Mouse (Mus musculus): ENCODE measurements around the gene Pdzk1. TPM values are rescaled to one million over a fixed set of nuclear protein-coding genes. Genes with fewer than 3 reads are reported as not detected.

Pdzk1 gene
- polyA plus RNA-seq, 1 experiment from 2014 or later: 45.2 TPM

GRCm38 (mm10) chr3:96847661-96848060 is 18.6 kb downstream of the Pdzk1 start:
- no peak overlapping the region for H3K9ac ChIP-seq (ENCODE audit: low read depth, low read length)
- H3K4me1 ChIP-seq (ENCODE audit: control insufficient read depth, insufficient read depth, low read length): peaks cover 6% of the 10 kb centered on the region
- H3K27me3 ChIP-seq (replicated peaks; ENCODE audit: control insufficient read depth, insufficient read depth, low read length): no peaks in the 10 kb centered on the region
- no peak overlapping the region for H3K4me3 ChIP-seq (ENCODE audit: low read length)
- no peak for ATAC-seq
- no peaks in the 10 kb centered on the region for H3K9me3 ChIP-seq (ENCODE audit: control insufficient read depth, low read length)
- H3K27ac ChIP-seq (ENCODE audit: low read length): no peak overlapping the region
- 21% methylated on average over 6 of the region's 6 CpGs for WGBS
- no peaks in the 10 kb centered on the region for H3K36me3 ChIP-seq (ENCODE audit: control insufficient read depth, insufficient read depth, low read length)
- no peak overlapping the region for H3K4me2 ChIP-seq (ENCODE audit: low read depth, low read length)

- H3K36me3 ChIP-seq (ENCODE audit: control insufficient read depth, insufficient read depth, low read length): no peaks in the 10 kb centered on the region
- no peak overlapping the region for H3K4me3 ChIP-seq (ENCODE audit: low read length)
- H3K9ac ChIP-seq (ENCODE audit: low read depth, low read length): no peak overlapping the region
- H3K9me3 ChIP-seq (ENCODE audit: control insufficient read depth, low read length): no peaks in the 10 kb centered on the region
- H3K27me3 ChIP-seq (replicated peaks; ENCODE audit: control insufficient read depth, insufficient read depth, low read length): no peaks in the 10 kb centered on the region
- H3K27ac ChIP-seq (ENCODE audit: low read length): no peak overlapping the region
- peaks cover 6% of the 10 kb centered on the region for H3K4me1 ChIP-seq (ENCODE audit: control insufficient read depth, insufficient read depth, low read length)
- WGBS: 82% methylated on average over 7 of the region's 8 CpGs
- no peak for ATAC-seq
- no peak overlapping the region for H3K4me2 ChIP-seq (ENCODE audit: low read depth, low read length)
These were observed 19.4 kb downstream of the Pdzk1 start for GRCm38 (mm10) chr3:96848470-96848869.

- Histone ChIP-seq H3K4me3 (ENCODE audit: low read length) (no peak overlapping the region), H3K4me2 (ENCODE audit: low read depth, low read length) (no peak overlapping the region), H3K27me3 (replicated peaks; ENCODE audit: control insufficient read depth, insufficient read depth, low read length) (no peaks in the 10 kb centered on the region), H3K9ac (ENCODE audit: low read depth, low read length) (no peak overlapping the region), H3K27ac (ENCODE audit: low read length) (no peak overlapping the region), H3K9me3 (ENCODE audit: control insufficient read depth, low read length) (no peaks in the 10 kb centered on the region), H3K36me3 (ENCODE audit: control insufficient read depth, insufficient read depth, low read length) (no peaks in the 10 kb centered on the region), H3K4me1 (ENCODE audit: control insufficient read depth, insufficient read depth, low read length) (peaks cover 6% of the 10 kb centered on the region)
- peak; percentile 49 for ATAC-seq
- WGBS: 76% methylated on average over 2 of the region's 2 CpGs
These were observed 20.2 kb downstream of the Pdzk1 start for GRCm38 (mm10) chr3:96849168-96849727.

GRCm38 (mm10) chr3:96852561-96852960 is 23.5 kb downstream of the Pdzk1 start:
- 69% methylated on average over 6 of the region's 6 CpGs for WGBS
- Histone ChIP-seq H3K4me1 (ENCODE audit: control insufficient read depth, insufficient read depth, low read length) (peaks cover 3% of the 10 kb centered on the region; the same call in 1 of the 2 replicates), H3K9ac (ENCODE audit: low read depth, low read length) (no peak overlapping the region), H3K4me2 (ENCODE audit: low read depth, low read length) (no peak overlapping the region), H3K27ac (ENCODE audit: low read length) (no peak overlapping the region), H3K27me3 (replicated peaks; ENCODE audit: control insufficient read depth, insufficient read depth, low read length) (no peaks in the 10 kb centered on the region), H3K9me3 (ENCODE audit: control insufficient read depth, low read length) (no peaks in the 10 kb centered on the region), H3K36me3 (ENCODE audit: control insufficient read depth, insufficient read depth, low read length) (no peaks in the 10 kb centered on the region), H3K4me3 (ENCODE audit: low read length) (no peak overlapping the region)
- ATAC-seq: no peak

- 74% methylated on average over 4 of the region's 4 CpGs for WGBS
- ATAC-seq: peak; percentile 58
- H3K9me3 ChIP-seq (ENCODE audit: control insufficient read depth, low read length): no peaks in the 10 kb centered on the region
These were observed 25.3 kb downstream of the Pdzk1 start for GRCm38 (mm10) chr3:96854376-96854775.

GRCm38 (mm10) chr3:96855833-96856232 is 26.7 kb downstream of the Pdzk1 start:
- 75% methylated on average over 3 of the region's 3 CpGs for WGBS
- Histone ChIP-seq H3K4me2 (ENCODE audit: low read depth, low read length) (no peak overlapping the region), H3K4me1 (ENCODE audit: control insufficient read depth, insufficient read depth, low read length) (no peaks in the 10 kb centered on the region), H3K9ac (ENCODE audit: low read depth, low read length) (no peak overlapping the region), H3K9me3 (ENCODE audit: control insufficient read depth, low read length) (no peaks in the 10 kb centered on the region), H3K4me3 (ENCODE audit: low read length) (no peak overlapping the region), H3K27me3 (replicated peaks; ENCODE audit: control insufficient read depth, insufficient read depth, low read length) (no peaks in the 10 kb centered on the region), H3K36me3 (ENCODE audit: control insufficient read depth, insufficient read depth, low read length) (no peaks in the 10 kb centered on the region), H3K27ac (ENCODE audit: low read length) (no peak overlapping the region)
- ATAC-seq: peak; percentile 59; the same call in 1 of the 2 replicates

More at GRCm38 (mm10) chr3:96854376-96854775, 25.3 kb downstream of the Pdzk1 start:
- Histone ChIP-seq H3K4me1 (ENCODE audit: control insufficient read depth, insufficient read depth, low read length) (no peaks in the 10 kb centered on the region), H3K27ac (ENCODE audit: low read length) (no peak overlapping the region), H3K27me3 (replicated peaks; ENCODE audit: control insufficient read depth, insufficient read depth, low read length) (no peaks in the 10 kb centered on the region), H3K9ac (ENCODE audit: low read depth, low read length) (no peak overlapping the region), H3K4me2 (ENCODE audit: low read depth, low read length) (no peak overlapping the region), H3K4me3 (ENCODE audit: low read length) (no peak overlapping the region), H3K36me3 (ENCODE audit: control insufficient read depth, insufficient read depth, low read length) (no peaks in the 10 kb centered on the region)

GRCm38 (mm10) chr3:96860498-96860897 is 31.4 kb downstream of the Pdzk1 start:
- WGBS: 91% methylated on average over 5 of the region's 5 CpGs
- Histone ChIP-seq H3K4me3 (ENCODE audit: low read length) (no peak overlapping the region), H3K36me3 (ENCODE audit: control insufficient read depth, insufficient read depth, low read length) (no peaks in the 10 kb centered on the region), H3K4me2 (ENCODE audit: low read depth, low read length) (no peak overlapping the region), H3K27ac (ENCODE audit: low read length) (no peak overlapping the region), H3K9ac (ENCODE audit: low read depth, low read length) (no peak overlapping the region), H3K27me3 (replicated peaks; ENCODE audit: control insufficient read depth, insufficient read depth, low read length) (no peaks in the 10 kb centered on the region), H3K9me3 (ENCODE audit: control insufficient read depth, low read length) (no peaks in the 10 kb centered on the region), H3K4me1 (ENCODE audit: control insufficient read depth, insufficient read depth, low read length) (no peaks in the 10 kb centered on the region)
- no peak for ATAC-seq

GRCm38 (mm10) chr3:96867863-96868262 is 38.8 kb downstream of the Pdzk1 start:
- H3K9me3 ChIP-seq (ENCODE audit: control insufficient read depth, low read length): no peaks in the 10 kb centered on the region
- no peak overlapping the region for H3K27ac ChIP-seq (ENCODE audit: low read length)
- H3K4me2 ChIP-seq (ENCODE audit: low read depth, low read length): no peak overlapping the region
- peaks cover 15% of the 10 kb centered on the region; the same call in 1 of the 2 replicates for H3K36me3 ChIP-seq (ENCODE audit: control insufficient read depth, insufficient read depth, low read length)
- H3K4me1 ChIP-seq (ENCODE audit: control insufficient read depth, insufficient read depth, low read length): no peaks in the 10 kb centered on the region
- H3K27me3 ChIP-seq (replicated peaks; ENCODE audit: control insufficient read depth, insufficient read depth, low read length): no peaks in the 10 kb centered on the region
- no peak overlapping the region for H3K9ac ChIP-seq (ENCODE audit: low read depth, low read length)
- no peak overlapping the region for H3K4me3 ChIP-seq (ENCODE audit: low read length)
- no peak for ATAC-seq
- 95% methylated on average over 3 of the region's 3 CpGs for WGBS

GRCm38 (mm10) chr3:96868566-96868965 is 39.5 kb downstream of the Pdzk1 start:
- H3K36me3 ChIP-seq (ENCODE audit: control insufficient read depth, insufficient read depth, low read length): peaks cover 18% of the 10 kb centered on the region; the same call in 1 of the 2 replicates
- no peaks in the 10 kb centered on the region for H3K4me1 ChIP-seq (ENCODE audit: control insufficient read depth, insufficient read depth, low read length)
- H3K27me3 ChIP-seq (replicated peaks; ENCODE audit: control insufficient read depth, insufficient read depth, low read length): no peaks in the 10 kb centered on the region
- no peak overlapping the region for H3K27ac ChIP-seq (ENCODE audit: low read length)
- no peak for ATAC-seq
- no peak overlapping the region for H3K4me3 ChIP-seq (ENCODE audit: low read length)
- H3K9me3 ChIP-seq (ENCODE audit: control insufficient read depth, low read length): no peaks in the 10 kb centered on the region
- no peak overlapping the region for H3K4me2 ChIP-seq (ENCODE audit: low read depth, low read length)
- whole genome bisulfite sequencing: 94% methylated on average over 8 of the region's 8 CpGs
- H3K9ac ChIP-seq (ENCODE audit: low read depth, low read length): no peak overlapping the region

- Histone ChIP-seq H3K36me3 (ENCODE audit: control insufficient read depth, insufficient read depth, low read length) (peaks cover 18% of the 10 kb centered on the region; the same call in 1 of the 2 replicates), H3K4me1 (ENCODE audit: control insufficient read depth, insufficient read depth, low read length) (no peaks in the 10 kb centered on the region), H3K4me2 (ENCODE audit: low read depth, low read length) (no peak overlapping the region), H3K9ac (ENCODE audit: low read depth, low read length) (no peak overlapping the region), H3K9me3 (ENCODE audit: control insufficient read depth, low read length) (no peaks in the 10 kb centered on the region), H3K27me3 (replicated peaks; ENCODE audit: control insufficient read depth, insufficient read depth, low read length) (no peaks in the 10 kb centered on the region), H3K27ac (ENCODE audit: low read length) (no peak overlapping the region), H3K4me3 (ENCODE audit: low read length) (no peak overlapping the region)
- 97% methylated on average over 7 of the region's 7 CpGs for WGBS
- ATAC-seq: no peak
These were observed 40.0 kb downstream of the Pdzk1 start for GRCm38 (mm10) chr3:96869091-96869490.
